23 mouse cellular contexts compared by ENCODE assay signal in genomic region chr2:143739475-143740226, GRCm38 (mm10).
"Had no signal": no experiment of that assay in that cellular context is flagged by ENCODE, and none has a peak within 500 bp of the region (broad histone marks: within the 10 kb centered on the region; RNA-seq: fewer than 3 reads in every experiment).

No protein-coding gene starts in this region.

- H3K9me3 ChIP-seq: heart, embryonic 13.5 days; heart, embryonic 15.5 days; hindbrain, embryonic 15.5 days; kidney, embryonic 15.5 days; limb, embryonic 13.5 days; limb, embryonic 15.5 days; liver, embryonic 12.5 days had no signal

- H3K9ac ChIP-seq: forebrain, postnatal 0 days; heart, embryonic 13.5 days; heart, embryonic 15.5 days; hindbrain, embryonic 15.5 days; kidney, embryonic 15.5 days; limb, embryonic 13.5 days; limb, embryonic 15.5 days; liver, embryonic 12.5 days had no signal

- DNase-seq: forebrain, postnatal 0 days; gastrocnemius, postnatal 14 days; gastrocnemius, postnatal 36 days; heart, adult 2 months; heart, postnatal 14 days; heart, postnatal 36 days; kidney, adult 11 months; kidney, adult 2 months; kidney, adult 9 months; kidney, postnatal 10 days; kidney, postnatal 36 days; layer of hippocampus, adult 9-11 months; layer of hippocampus, postnatal 36 days; left cerebral cortex, postnatal 4 days had no signal

- H3K4me3 ChIP-seq: heart, adult 2 months; heart, embryonic 13.5 days; heart, embryonic 15.5 days; hindbrain, embryonic 15.5 days; kidney, embryonic 15.5 days; limb, embryonic 13.5 days; limb, embryonic 15.5 days; liver, embryonic 12.5 days had no signal

- H3K36me3 ChIP-seq: heart, embryonic 13.5 days; heart, embryonic 15.5 days; hindbrain, embryonic 15.5 days; kidney, embryonic 15.5 days; limb, embryonic 13.5 days; limb, embryonic 15.5 days; liver, embryonic 12.5 days had no signal

- H3K27me3 ChIP-seq: heart, embryonic 13.5 days; heart, embryonic 15.5 days; hindbrain, embryonic 15.5 days; kidney, embryonic 15.5 days; limb, embryonic 13.5 days; limb, embryonic 15.5 days; liver, embryonic 12.5 days had no signal

- H3K4me2 ChIP-seq: heart, embryonic 11.5 days; heart, embryonic 13.5 days; heart, embryonic 15.5 days; hindbrain, embryonic 15.5 days; kidney, embryonic 15.5 days; limb, embryonic 13.5 days; limb, embryonic 15.5 days; liver, embryonic 12.5 days had no signal

- H3K4me1 ChIP-seq: heart, embryonic 13.5 days; heart, embryonic 15.5 days; hindbrain, embryonic 15.5 days; kidney, embryonic 15.5 days; limb, embryonic 13.5 days; limb, embryonic 15.5 days; liver, embryonic 12.5 days had no signal

- H3K27ac ChIP-seq: heart, adult 2 months; heart, embryonic 13.5 days; heart, embryonic 15.5 days; hindbrain, embryonic 15.5 days; kidney, embryonic 15.5 days; limb, embryonic 13.5 days; limb, embryonic 15.5 days; liver, embryonic 12.5 days had no signal

- ATAC-seq: forebrain, postnatal 0 days; intestine, embryonic 16.5 days; liver, embryonic 12.5 days had no signal
